Mouse (Mus musculus): ENCODE measurements at regions not wholly inside any gene's neighbourhood (a gene's known extent, or its start where the extent isn't known, plus 50 kb on each side); places are given as distances from the start of the nearest gene placed in this dataset.

GRCm38 (mm10) chr16:64166676-64167407 is 302.9 kb upstream of the Epha3 start:
- DNase-seq: peak; percentile 1 to 2

GRCm38 (mm10) chr16:64166036-64166435 is 302.1 kb upstream of the Epha3 start:
- DNase-seq: no peak

- DNase-seq: no peak
These were observed 281.9 kb upstream of the Epha3 start for GRCm38 (mm10) chr16:64145687-64146535.
